24 mouse cellular contexts compared by ENCODE assay signal in genomic region chr16:42126061-42126460, GRCm38 (mm10).
DNase-seq lines count a peak whose midpoint lies in the region; ATAC-seq and TF ChIP-seq lines count a peak whose summit lies in the region.
"Had no signal": no experiment of that assay in that cellular context is flagged by ENCODE, and none has a peak within 500 bp of the region (broad histone marks: within the 10 kb centered on the region; RNA-seq: fewer than 3 reads in every experiment).

No protein-coding gene starts in this region.

- H3K79me2 ChIP-seq in heart, adult 2 months (replicated peaks; ENCODE audit: control insufficient read depth, insufficient read depth, low read length): no peaks in the 10 kb centered on the region

- TF ChIP-seq CTCF in forebrain, postnatal 0 days (IDR thresholded peaks at IDR 0.05; ENCODE audit: low read depth): no peak
- TF ChIP-seq CTCF in heart, adult 2 months (IDR thresholded peaks at IDR 0.05): no peak

- no peaks in the 10 kb centered on the region for H3K27me3 ChIP-seq in forebrain, postnatal 0 days (ENCODE audit: insufficient read depth, low read length)
- H3K27me3 ChIP-seq in heart, adult 2 months (ENCODE audit: control insufficient read depth, insufficient read depth, low read length): no peaks in the 10 kb centered on the region
- H3K27me3 ChIP-seq: CH12.LX, Patski had no signal

- no peak overlapping the region for H3K27ac ChIP-seq in ES-E14 (ENCODE audit: insufficient read depth, low read depth, low read length, poor library complexity, severe bottlenecking)
- H3K27ac ChIP-seq in forebrain, postnatal 0 days (ENCODE audit: low read depth, low read length): no peak overlapping the region
- no peak overlapping the region for H3K27ac ChIP-seq in heart, adult 2 months

- H3K36me3 ChIP-seq in ES-E14 (ENCODE audit: control insufficient read depth, insufficient read depth, low read length, poor library complexity, severe bottlenecking): no peaks in the 10 kb centered on the region
- no peaks in the 10 kb centered on the region for H3K36me3 ChIP-seq in forebrain, postnatal 0 days (ENCODE audit: insufficient read depth)
- H3K36me3 ChIP-seq in heart, adult 2 months (ENCODE audit: control insufficient read depth, insufficient read depth, low read length): no peaks in the 10 kb centered on the region
- H3K36me3 ChIP-seq: G1E had no signal

- ATAC-seq in forebrain, postnatal 0 days: no peak
- ATAC-seq: activated CD4-positive, CD25-positive, alpha-beta regulatory T cell, adult 4 months; CD4-positive, CD25-positive, alpha-beta regulatory T cell, adult 4 months; Patski had no signal

- 96% methylated on average over 2 of the region's 2 CpGs for WGBS in forebrain, postnatal 0 days
- 70% methylated on average over 2 of the region's 2 CpGs for WGBS in heart, adult 2 months

- H3K4me1 ChIP-seq in ES-E14 (ENCODE audit: control insufficient read depth in 2 of 2, insufficient read depth in 2 of 2, low read length in 2 of 2, poor library complexity in 1 of 2): no peaks in the 10 kb centered on the region
- H3K4me1 ChIP-seq in forebrain, postnatal 0 days (ENCODE audit: insufficient read depth): no peaks in the 10 kb centered on the region
- no peaks in the 10 kb centered on the region for H3K4me1 ChIP-seq in heart, adult 2 months (ENCODE audit: control insufficient read depth, insufficient read depth, low read length)

- DNase-seq in ES-CJ7 (ENCODE audit: low read depth, low spot score) (peak; percentile 4), ES-E14 (ENCODE audit: low read depth, low spot score) (peak; percentile 42), ZHBTc4 (ENCODE audit: low read depth, low spot score) (peak; percentile 73)
- DNase-seq in forebrain, postnatal 0 days: no peak
- DNase-seq in lung, postnatal 25 days (ENCODE audit: low spot score): no peak
- no peak for DNase-seq in heart, adult 2 months
- DNase-seq: adrenal gland, adult 2 months; adrenal gland, adult 8-10 months; adrenal gland, postnatal 10 days; adrenal gland, postnatal 14 days; adrenal gland, postnatal 25 days; adrenal gland, postnatal 36 days; B cell, adult 2 months; cerebellum, adult 11 months; cerebellum, adult 11-12 months; cerebellum, adult 18-20 months; cerebellum, adult 2 months; cerebellum, adult 8-10 months; cerebellum, adult 9-10 months had no signal

- no peak overlapping the region for H3K4me2 ChIP-seq in forebrain, postnatal 0 days (ENCODE audit: low read depth)

- no peak for TF ChIP-seq POLR2A in heart, adult 2 months (IDR thresholded peaks at IDR 0.05; ENCODE audit: insufficient read depth, low read depth, low read length)

- in situ Hi-C loops in ES-E14 (cut with MboI; ENCODE audit: low sequenced_read_pairs in 2 of 2, unreplicated experiment in 2 of 2): no loop called here

- H3K4me3 ChIP-seq in ES-E14 (ENCODE audit: insufficient read depth in 1 of 2, low read depth in 1 of 2, low read length in 2 of 2, poor library complexity in 1 of 2, severe bottlenecking in 1 of 2): no peak overlapping the region
- no peak overlapping the region for H3K4me3 ChIP-seq in forebrain, postnatal 0 days (ENCODE audit: low read depth, low read length)
- no peak overlapping the region for H3K4me3 ChIP-seq in heart, adult 2 months

- intact Hi-C loops in heart, adult 2 months (cut with DNase I): no loop called here

- no peaks in the 10 kb centered on the region for H3K9me3 ChIP-seq in ES-E14 (ENCODE audit: control insufficient read depth, insufficient read depth, low read depth, low read length)
- no peaks in the 10 kb centered on the region for H3K9me3 ChIP-seq in forebrain, postnatal 0 days (ENCODE audit: low read length)

- no peak for TF ChIP-seq EP300 in heart, adult 2 months (IDR thresholded peaks at IDR 0.05; ENCODE audit: insufficient read depth, low read depth, low read length)

- H3K9ac ChIP-seq in ES-E14 (ENCODE audit: insufficient read depth, low read depth, low read length, poor library complexity, severe bottlenecking): no peak overlapping the region
- no peak overlapping the region for H3K9ac ChIP-seq in forebrain, postnatal 0 days
- no peak overlapping the region for H3K9ac ChIP-seq in heart, adult 2 months (ENCODE audit: low read depth, low read length)

TF ChIP-seq in ES-E14, 5 proteins besides CTCF, POLR2A, EP300 and RAD21:
- no peak for TF ChIP-seq MAFK (IDR thresholded peaks at IDR 0.05; ENCODE audit: insufficient read depth, low read depth, low read length)
- TF ChIP-seq ZNF384 (IDR thresholded peaks at IDR 0.05; ENCODE audit: low read depth, low read length): no peak
- no peak for TF ChIP-seq CHD2 (IDR thresholded peaks at IDR 0.05; ENCODE audit: low read depth, low read length)
- no peak for TF ChIP-seq HCFC1 (IDR thresholded peaks at IDR 0.05; ENCODE audit: borderline replicate concordance, insufficient read depth, low read length)
- TF ChIP-seq ZC3H11A (IDR thresholded peaks at IDR 0.05; ENCODE audit: borderline replicate concordance, low read depth, low read length): no peak

Comparison
In these comparisons a context has a peak if more than half of its experiments do, and no peak if none do; other contexts are left out.
1. DNase-seq: peak in ES-CJ7 (single experiment), ES-E14 (single experiment) and ZHBTc4 (single experiment); none in forebrain, postnatal 0 days (single experiment), lung, postnatal 25 days (single experiment) and heart, adult 2 months (0 of 2).